In the genomic region with DNA sequence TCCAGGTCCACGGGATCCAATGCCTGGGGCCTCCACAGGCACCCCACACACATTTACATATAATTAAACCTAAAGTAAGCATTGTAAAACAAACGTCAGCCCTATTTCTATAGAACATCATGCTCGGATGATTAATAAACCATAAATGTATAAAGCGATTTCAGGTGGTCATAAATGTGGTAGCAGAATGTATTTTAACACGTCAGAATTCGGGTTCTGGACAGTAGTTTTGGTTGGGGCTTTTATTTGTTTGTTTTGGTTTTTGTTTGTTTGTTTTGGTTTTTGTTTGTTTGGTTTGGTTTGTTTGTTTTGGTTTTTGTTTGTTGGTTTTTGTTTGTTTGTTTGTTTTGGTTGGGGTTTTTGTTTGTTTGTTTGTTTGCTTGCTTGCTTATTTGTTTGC, we compare ENCODE assay signal across 24 mouse cellular contexts. TPM values are rescaled to one million over a fixed set of nuclear protein-coding genes. Genes with fewer than 3 reads are reported as not detected.
"Had no signal": no experiment of that assay in that cellular context is flagged by ENCODE, and none has a peak within 500 bp of the region (broad histone marks: within the 10 kb centered on the region; RNA-seq: fewer than 3 reads in every experiment).

A gene (plus strand): TSS at position 301 of the 400 bp plus-strand sequence.

- H3K4me1 ChIP-seq: neural tube, embryonic 13.5 days; neural tube, embryonic 15.5 days; stomach, embryonic 15.5 days had no signal

- H3K9ac ChIP-seq: neural tube, embryonic 13.5 days; neural tube, embryonic 15.5 days; stomach, embryonic 15.5 days had no signal

- H3K27me3 ChIP-seq: neural tube, embryonic 13.5 days; neural tube, embryonic 15.5 days; stomach, embryonic 15.5 days had no signal

- H3K4me2 ChIP-seq: neural tube, embryonic 13.5 days; neural tube, embryonic 15.5 days; stomach, embryonic 15.5 days had no signal

- DNase-seq: retina, postnatal 1 day; right cerebral cortex, adult 18-20 months; right cerebral cortex, postnatal 14 days; right cerebral cortex, postnatal 25 days; right cerebral cortex, postnatal 4 days; spleen, adult 18-20 months; thymus, adult 18-20 months; thymus, adult 2 months; thymus, postnatal 14 days; thymus, postnatal 25 days; thymus, postnatal 36 days; thymus, postnatal 4 days had no signal

- H3K9me3 ChIP-seq: neural tube, embryonic 13.5 days; neural tube, embryonic 15.5 days; stomach, embryonic 15.5 days had no signal

- H3K4me3 ChIP-seq: neural tube, embryonic 13.5 days; neural tube, embryonic 15.5 days; stomach, embryonic 15.5 days had no signal

- H3K36me3 ChIP-seq: neural tube, embryonic 13.5 days; neural tube, embryonic 15.5 days; stomach, embryonic 15.5 days had no signal

- H3K27ac ChIP-seq: neural tube, embryonic 13.5 days; neural tube, embryonic 15.5 days; stomach, embryonic 15.5 days; stomach, postnatal 0 days had no signal

RNA-seq across cellular contexts. Expression of the gene that starts here (rescaled TPM):
- polyA plus RNA-seq: neural tube, embryonic 13.5 days; neural tube, embryonic 14.5 days; neural tube, embryonic 15.5 days; small intestine, adult 2 months; spleen, adult 2 months; stomach, embryonic 14.5 days; stomach, embryonic 15.5 days; stomach, embryonic 16.5 days; stomach, postnatal 0 days; testis, adult 2 months; thymus, adult 2 months; thymus, postnatal 0 days; urinary bladder, adult 2 months had no signal
